Mouse (Mus musculus) CH12F3 (cell line): ENCODE data around the gene Capn2.

Experiments used
- in situ Hi-C: fragments of 300-500 bp; cut with MboI; formaldehyde crosslinking; loops from 2 replicates; pipeline ENCODE4 v1.14.3; 2020; ENCODE audit warnings: low sequenced_read_pairs

Gene Capn2

DNA sequence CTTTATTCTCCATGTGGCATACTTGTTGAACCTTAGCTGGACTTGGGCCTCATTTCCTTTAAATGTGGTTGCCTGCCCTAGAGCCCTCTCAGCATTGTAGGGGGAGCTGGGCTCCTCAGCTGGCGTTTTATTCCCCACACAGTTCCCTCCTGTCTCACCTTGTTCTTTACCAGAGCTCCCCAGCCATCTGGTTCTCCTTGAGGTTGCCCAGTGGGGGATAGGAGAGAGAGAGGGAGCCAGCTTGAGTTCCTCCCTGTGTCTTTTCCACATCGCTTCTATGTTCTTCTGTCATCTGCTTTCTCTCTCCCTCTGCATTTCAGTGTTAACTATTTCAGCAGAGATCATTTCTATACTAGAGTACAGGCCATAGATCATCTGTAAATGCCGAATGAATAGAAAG is 92.2 kb downstream of the Capn2 start:
- in situ Hi-C loops: no loop called here

DNA sequence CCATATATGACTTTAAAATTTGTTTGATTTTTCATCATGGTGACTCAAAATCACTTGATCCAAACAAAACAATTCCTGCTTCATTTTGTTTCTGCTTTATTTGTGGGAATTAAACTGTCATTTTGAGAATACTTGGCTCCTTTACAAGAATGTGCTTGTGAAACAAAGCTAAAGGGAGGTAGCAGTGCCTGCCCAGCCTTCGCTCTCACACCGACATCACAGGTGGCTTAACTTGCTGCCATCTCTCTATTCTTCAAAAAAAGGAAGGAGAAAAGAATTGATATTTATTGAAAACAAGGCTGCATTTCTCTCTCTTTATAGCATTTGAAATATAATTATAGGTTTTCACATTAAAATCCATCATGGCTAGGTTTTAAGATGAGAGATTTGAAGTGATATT is 93.1 kb downstream of the Capn2 start:
- in situ Hi-C loops: no loop called here

DNA sequence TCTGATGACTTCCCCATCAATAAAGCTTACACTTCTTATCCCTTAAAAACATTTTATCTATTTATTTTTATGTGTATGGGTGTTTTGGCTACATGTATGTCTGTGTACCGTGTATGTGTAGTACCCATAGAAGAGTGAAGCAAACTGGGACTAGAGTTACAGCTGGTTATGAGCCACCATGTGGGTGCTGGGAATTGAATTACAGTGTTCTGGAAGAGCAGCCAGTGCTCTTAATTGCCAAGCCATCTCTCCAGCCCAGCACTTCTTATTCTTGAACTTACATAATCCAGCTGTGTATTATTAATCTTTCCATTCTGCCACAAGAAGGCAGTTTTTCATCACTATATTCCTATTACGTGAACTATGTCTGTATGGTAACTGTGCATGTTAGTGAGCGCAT is 97.9 kb downstream of the Capn2 start:
- in situ Hi-C loops: no loop called here
